8 mouse cellular contexts compared by ENCODE assay signal in the genomic region with DNA sequence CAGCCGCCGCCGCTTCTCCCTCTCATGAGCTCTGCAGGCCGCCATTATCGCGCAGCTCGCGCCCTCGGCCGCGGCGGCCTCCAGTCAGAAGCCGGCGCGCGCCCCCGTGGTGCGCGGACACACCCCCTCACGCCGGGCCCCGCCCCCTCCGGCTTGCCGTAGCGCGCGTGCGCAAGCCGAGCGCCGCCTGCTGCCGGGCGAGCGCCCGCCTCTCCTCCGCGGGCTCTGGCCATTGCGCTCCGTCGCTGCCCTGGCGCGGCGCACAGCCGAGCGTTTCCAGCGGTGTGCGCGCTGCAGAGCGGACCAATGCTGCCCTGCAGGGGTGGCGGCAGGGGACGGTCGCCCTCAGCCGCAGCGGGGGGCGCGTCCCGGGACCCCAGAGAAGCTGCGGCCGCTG. TPM values are rescaled to one million over a fixed set of nuclear protein-coding genes. Genes with fewer than 3 reads are reported as not detected.
DNase-seq lines count a peak whose midpoint lies in the region; ATAC-seq and TF ChIP-seq lines count a peak whose summit lies in the region.

No protein-coding gene starts in this region.

- peak; percentile 64 for TF ChIP-seq CTCF in heart, adult 2 months (IDR thresholded peaks at IDR 0.05)
- TF ChIP-seq CTCF in kidney, adult 2 months (conservative IDR thresholded peaks at IDR 0.05; ENCODE audit: insufficient read depth, insufficient read length, low read depth, low read length) = 0 out of 2 replicates have a peak, but pooled peaks have one; percentile 20

- intact Hi-C loops in heart, adult 2 months (cut with DNase I) = loop anchor here (1.0 to 10.0 kb wide), 4 partner anchors 18 to 638 kb away; a partner anchor contains a TSS

- peak; percentile 76 for TF ChIP-seq POLR2A in heart, adult 2 months (IDR thresholded peaks at IDR 0.05; ENCODE audit: insufficient read depth, low read depth, low read length)
- peak; percentile 13 for TF ChIP-seq POLR2A in kidney, adult 2 months (IDR thresholded peaks at IDR 0.05; ENCODE audit: low read depth, low read length)

- H3K79me2 ChIP-seq in heart, adult 2 months (replicated peaks; ENCODE audit: control insufficient read depth, insufficient read depth, low read length) = no peaks in the 10 kb centered on the region

- 0 out of 2 replicates have a peak, but pooled peaks have one; percentile 51 for TF ChIP-seq EP300 in heart, adult 2 months (IDR thresholded peaks at IDR 0.05; ENCODE audit: insufficient read depth, low read depth, low read length)

- no peaks in the 10 kb centered on the region for H3K27me3 ChIP-seq in embryonic facial prominence, embryonic 13.5 days
- H3K27me3 ChIP-seq in heart, adult 2 months (ENCODE audit: control insufficient read depth, insufficient read depth, low read length) = no peaks in the 10 kb centered on the region
- no peaks in the 10 kb centered on the region for H3K27me3 ChIP-seq in kidney, adult 2 months (replicated peaks; ENCODE audit: control insufficient read depth, insufficient read depth, low read length)
- no peaks in the 10 kb centered on the region for H3K27me3 ChIP-seq in limb, embryonic 12.5 days
- no peaks in the 10 kb centered on the region for H3K27me3 ChIP-seq in midbrain, embryonic 14.5 days (ENCODE audit: control insufficient read depth, insufficient read depth, low read length)

- H3K4me1 ChIP-seq in embryonic facial prominence, embryonic 13.5 days = peaks cover 20% of the 10 kb centered on the region
- H3K4me1 ChIP-seq in heart, adult 2 months (ENCODE audit: control insufficient read depth, insufficient read depth, low read length) = peaks cover 4% of the 10 kb centered on the region
- H3K4me1 ChIP-seq in kidney, adult 2 months (ENCODE audit: control insufficient read depth, insufficient read depth, low read length) = peaks cover 6% of the 10 kb centered on the region; the same call in 1 of the 2 replicates
- H3K4me1 ChIP-seq in limb, embryonic 12.5 days (replicated peaks) = peaks cover 22% of the 10 kb centered on the region
- peaks cover 21% of the 10 kb centered on the region for H3K4me1 ChIP-seq in midbrain, embryonic 14.5 days (ENCODE audit: control insufficient read depth, insufficient read depth, low read length)

- peak overlapping the region; percentile 99 for H3K9ac ChIP-seq in embryonic facial prominence, embryonic 13.5 days
- peak overlapping the region; percentile 94 for H3K9ac ChIP-seq in heart, adult 2 months (ENCODE audit: low read depth, low read length)
- peak overlapping the region; percentile 98 for H3K9ac ChIP-seq in limb, embryonic 12.5 days (replicated peaks)
- peak overlapping the region; percentile 99 for H3K9ac ChIP-seq in midbrain, embryonic 14.5 days (replicated peaks; ENCODE audit: low read length)

- WGBS in embryonic facial prominence, embryonic 13.5 days = under 1% methylated on average over 57 of the region's 59 CpGs
- WGBS in heart, adult 2 months = under 1% methylated on average over 59 of the region's 59 CpGs
- under 1% methylated on average over 59 of the region's 59 CpGs for WGBS in kidney, adult 2 months
- 0% methylated on average over 46 of the region's 59 CpGs for WGBS in limb, embryonic 12.5 days
- under 1% methylated on average over 55 of the region's 59 CpGs for WGBS in midbrain, embryonic 14.5 days

- DNase-seq in 416B (ENCODE audit: low read depth) = peak; percentile 88
- peak; percentile 94 to 100 for DNase-seq in adrenal gland, postnatal 4 days (ENCODE audit: low spot score in 2 of 2)
- peak; percentile 97 to 100 for DNase-seq in heart, adult 2 months
- peak; percentile 97 for DNase-seq in kidney, adult 2 months
- peak; percentile 99 for DNase-seq in midbrain, embryonic 14.5 days
- DNase-seq in spleen, adult 12 weeks (ENCODE audit: low spot score) = peak; percentile 98

- H3K9me3 ChIP-seq in embryonic facial prominence, embryonic 13.5 days = no peaks in the 10 kb centered on the region
- H3K9me3 ChIP-seq in limb, embryonic 12.5 days = no peaks in the 10 kb centered on the region
- H3K9me3 ChIP-seq in midbrain, embryonic 14.5 days (ENCODE audit: control insufficient read depth, low read length) = no peaks in the 10 kb centered on the region

- peak overlapping the region; percentile 100 for H3K4me3 ChIP-seq in embryonic facial prominence, embryonic 13.5 days
- peak overlapping the region; percentile 94 for H3K4me3 ChIP-seq in heart, adult 2 months
- H3K4me3 ChIP-seq in kidney, adult 2 months (ENCODE audit: insufficient read depth, low read depth, low read length) = peak overlapping the region; percentile 96
- H3K4me3 ChIP-seq in limb, embryonic 12.5 days (replicated peaks) = peak overlapping the region; percentile 98
- peak overlapping the region; percentile 100 for H3K4me3 ChIP-seq in midbrain, embryonic 14.5 days (replicated peaks; ENCODE audit: low read depth, low read length)

- H3K27ac ChIP-seq in embryonic facial prominence, embryonic 13.5 days = peak overlapping the region; percentile 100
- peak overlapping the region; percentile 94 for H3K27ac ChIP-seq in heart, adult 2 months
- H3K27ac ChIP-seq in kidney, adult 2 months (ENCODE audit: insufficient read depth, low read depth, low read length) = peak overlapping the region; percentile 92
- H3K27ac ChIP-seq in limb, embryonic 12.5 days = peak overlapping the region; percentile 100
- H3K27ac ChIP-seq in midbrain, embryonic 14.5 days (replicated peaks; ENCODE audit: low read depth, low read length) = peak overlapping the region; percentile 100

- H3K4me2 ChIP-seq in embryonic facial prominence, embryonic 13.5 days = peak overlapping the region; percentile 91
- peak overlapping the region; percentile 98 for H3K4me2 ChIP-seq in limb, embryonic 12.5 days
- peak overlapping the region; percentile 90 for H3K4me2 ChIP-seq in midbrain, embryonic 14.5 days (ENCODE audit: low read length)

- peak; percentile 94 for ATAC-seq in embryonic facial prominence, embryonic 13.5 days (ENCODE audit: insufficient number of reproducible peaks, insufficient read depth, low FRiP score, low TSS enrichment, low read depth)
- ATAC-seq in limb, embryonic 12.5 days (ENCODE audit: insufficient number of reproducible peaks, insufficient read depth, low FRiP score, low TSS enrichment, low read depth) = peak; percentile 95
- ATAC-seq in midbrain, embryonic 14.5 days (ENCODE audit: low FRiP score, low TSS enrichment) = peak; percentile 94

- H3K36me3 ChIP-seq in embryonic facial prominence, embryonic 13.5 days = peaks cover 23% of the 10 kb centered on the region
- H3K36me3 ChIP-seq in heart, adult 2 months (ENCODE audit: control insufficient read depth, insufficient read depth, low read length) = no peaks in the 10 kb centered on the region
- no peaks in the 10 kb centered on the region for H3K36me3 ChIP-seq in kidney, adult 2 months (ENCODE audit: control insufficient read depth, insufficient read depth, low read length)
- peaks cover 29% of the 10 kb centered on the region for H3K36me3 ChIP-seq in limb, embryonic 12.5 days
- H3K36me3 ChIP-seq in midbrain, embryonic 14.5 days (ENCODE audit: control insufficient read depth, insufficient read depth, low read length) = peaks cover 18% of the 10 kb centered on the region

RNA-seq across cellular contexts. Expression of a gene that starts 0.5 kb away (rescaled TPM):
- total RNA-seq in adrenal gland, postnatal 4 days (2021) = 10 to 100 TPM; 23.2 to 24.5 TPM
- 23.4 and 23.8 TPM in 2 replicates for polyA plus RNA-seq in embryonic facial prominence, embryonic 13.5 days (2015; fragmentation: Nextera tagmentation; extraction: Ambion mirVana)
- total RNA-seq in heart, adult 2 months (2021) = 1 to 10 TPM; 5.3 to 7.6 TPM
- polyA plus RNA-seq in heart, adult 2 months (2012; rRNA removed) = 1.00 and 4.0 TPM in 2 replicates
- polyA plus RNA-seq in kidney, adult 2 months (2012; rRNA removed) = 3.3 and 3.4 TPM in 2 replicates
- 23.9 and 24.6 TPM in 2 replicates for polyA plus RNA-seq in limb, embryonic 12.5 days (2016; fragmentation: Nextera tagmentation; extraction: Ambion mirVana)
- polyA plus RNA-seq in midbrain, embryonic 14.5 days (2014; fragmentation: Nextera tagmentation; extraction: Ambion mirVana) = 41.0 and 48.6 TPM in 2 replicates

RNA-seq across cellular contexts. Expression of a gene that starts 27.8 kb away (rescaled TPM):
- total RNA-seq in adrenal gland, postnatal 4 days (2021) = 1 to 10 TPM in 1 of 2 experiments, under 1 TPM in 1; 0.56 to 2.1 TPM
- polyA plus RNA-seq in embryonic facial prominence, embryonic 13.5 days (2015; fragmentation: Nextera tagmentation; extraction: Ambion mirVana) = 1.2 and 1.7 TPM in 2 replicates
- total RNA-seq in heart, adult 2 months (2021) = 100 to 1,000 TPM; 209 to 210 TPM
- polyA plus RNA-seq in heart, adult 2 months (2012; rRNA removed) = 142 and 215 TPM in 2 replicates
- polyA plus RNA-seq in kidney, adult 2 months (2012; rRNA removed) = 4.2 and 7.4 TPM in 2 replicates
- polyA plus RNA-seq in limb, embryonic 12.5 days (2016; fragmentation: Nextera tagmentation; extraction: Ambion mirVana) = 3.3 and 3.6 TPM in 2 replicates
- 0.11 TPM in 1 of 2 replicates, not detected in the other for polyA plus RNA-seq in midbrain, embryonic 14.5 days (2014; fragmentation: Nextera tagmentation; extraction: Ambion mirVana)

RNA-seq across cellular contexts. Expression of a gene that starts 33.3 kb away (rescaled TPM):
- total RNA-seq in adrenal gland, postnatal 4 days (2021) = 10 to 100 TPM in 1 of 2 experiments, 1 to 10 TPM in 1; 9.4 to 10.8 TPM
- 3.9 and 6.4 TPM in 2 replicates for polyA plus RNA-seq in embryonic facial prominence, embryonic 13.5 days (2015; fragmentation: Nextera tagmentation; extraction: Ambion mirVana)
- 1 to 10 TPM; 5.2 to 5.7 TPM for total RNA-seq in heart, adult 2 months (2021)
- polyA plus RNA-seq in heart, adult 2 months (2012; rRNA removed) = 10.0 and 11.0 TPM in 2 replicates
- 11.5 and 11.8 TPM in 2 replicates for polyA plus RNA-seq in kidney, adult 2 months (2012; rRNA removed)
- polyA plus RNA-seq in limb, embryonic 12.5 days (2016; fragmentation: Nextera tagmentation; extraction: Ambion mirVana) = 4.2 and 5.9 TPM in 2 replicates
- polyA plus RNA-seq in midbrain, embryonic 14.5 days (2014; fragmentation: Nextera tagmentation; extraction: Ambion mirVana) = 11.1 and 17.6 TPM in 2 replicates

RNA-seq across cellular contexts. Expression of a gene that starts 40.4 kb away (rescaled TPM):
- not detected for total RNA-seq in adrenal gland, postnatal 4 days (2021)
- polyA plus RNA-seq in embryonic facial prominence, embryonic 13.5 days (2015; fragmentation: Nextera tagmentation; extraction: Ambion mirVana) = not detected in 2 replicates
- total RNA-seq in heart, adult 2 months (2021) = not detected
- polyA plus RNA-seq in heart, adult 2 months (2012; rRNA removed) = not detected in 2 replicates
- polyA plus RNA-seq in kidney, adult 2 months (2012; rRNA removed) = 0.27 TPM in 1 of 2 replicates, not detected in the other
- polyA plus RNA-seq in limb, embryonic 12.5 days (2016; fragmentation: Nextera tagmentation; extraction: Ambion mirVana) = not detected in 2 replicates
- 0.49 TPM in 1 of 2 replicates, not detected in the other for polyA plus RNA-seq in midbrain, embryonic 14.5 days (2014; fragmentation: Nextera tagmentation; extraction: Ambion mirVana)

RNA-seq across cellular contexts. Expression of a gene that starts 41.8 kb away (rescaled TPM):
- 10 to 100 TPM; 11.3 to 12.5 TPM for total RNA-seq in adrenal gland, postnatal 4 days (2021)
- polyA plus RNA-seq in embryonic facial prominence, embryonic 13.5 days (2015; fragmentation: Nextera tagmentation; extraction: Ambion mirVana) = 18.8 and 19.7 TPM in 2 replicates
- total RNA-seq in heart, adult 2 months (2021) = 1 to 10 TPM; 3.3 to 4.3 TPM
- 2.8 and 2.9 TPM in 2 replicates for polyA plus RNA-seq in heart, adult 2 months (2012; rRNA removed)
- 6.0 and 6.4 TPM in 2 replicates for polyA plus RNA-seq in kidney, adult 2 months (2012; rRNA removed)
- polyA plus RNA-seq in limb, embryonic 12.5 days (2016; fragmentation: Nextera tagmentation; extraction: Ambion mirVana) = 17.5 and 19.2 TPM in 2 replicates
- 13.1 and 14.2 TPM in 2 replicates for polyA plus RNA-seq in midbrain, embryonic 14.5 days (2014; fragmentation: Nextera tagmentation; extraction: Ambion mirVana)

Comparison
In these comparisons a context has a peak if more than half of its experiments do, and no peak if none do; other contexts are left out.
1. Peak in every context shown above with its lines: DNase-seq, ATAC-seq, H3K4me3 ChIP-seq and H3K27ac ChIP-seq.
2. RNA of a gene that starts 27.8 kb away (polyA plus RNA-seq): 142 to 215 TPM in heart, adult 2 months; 4.2 to 7.4 TPM in kidney, adult 2 months, 3.3 to 3.6 TPM in limb, embryonic 12.5 days, 1.2 to 1.7 TPM in embryonic facial prominence, embryonic 13.5 days and 0.11 TPM in midbrain, embryonic 14.5 days; every median in the first group is over 10 times any median in the second.